Mouse (Mus musculus) ES-E14 (cell line): ENCODE data around the gene Fam53a.

Source experiments
- CHD2 ChIP-seq: IDR thresholded peaks from 2 replicates; pipeline ENCODE4 v1.6.1; 2014; ENCODE audit warnings: mild to moderate bottlenecking, low read depth, low read length, inconsistent platforms
- HCFC1 ChIP-seq: IDR thresholded peaks from 2 replicates; pipeline ENCODE4 v1.6.1; 2012; ENCODE audit warnings: low read length, inconsistent platforms, borderline replicate concordance; ENCODE audit not compliant: insufficient read depth
- MAFK ChIP-seq: IDR thresholded peaks from 2 replicates; pipeline ENCODE4 v1.6.1; 2014; ENCODE audit warnings: mild to moderate bottlenecking, low read depth, low read length, inconsistent platforms; ENCODE audit not compliant: insufficient read depth
- ZC3H11A ChIP-seq: IDR thresholded peaks from 2 replicates; pipeline ENCODE4 v1.6.1; 2012; ENCODE audit warnings: low read depth, mild to moderate bottlenecking, inconsistent platforms, low read length, borderline replicate concordance
- ZNF384 ChIP-seq: IDR thresholded peaks from 2 replicates; pipeline ENCODE4 v1.6.1; 2012; ENCODE audit warnings: low read depth, low read length, inconsistent platforms

DNA sequence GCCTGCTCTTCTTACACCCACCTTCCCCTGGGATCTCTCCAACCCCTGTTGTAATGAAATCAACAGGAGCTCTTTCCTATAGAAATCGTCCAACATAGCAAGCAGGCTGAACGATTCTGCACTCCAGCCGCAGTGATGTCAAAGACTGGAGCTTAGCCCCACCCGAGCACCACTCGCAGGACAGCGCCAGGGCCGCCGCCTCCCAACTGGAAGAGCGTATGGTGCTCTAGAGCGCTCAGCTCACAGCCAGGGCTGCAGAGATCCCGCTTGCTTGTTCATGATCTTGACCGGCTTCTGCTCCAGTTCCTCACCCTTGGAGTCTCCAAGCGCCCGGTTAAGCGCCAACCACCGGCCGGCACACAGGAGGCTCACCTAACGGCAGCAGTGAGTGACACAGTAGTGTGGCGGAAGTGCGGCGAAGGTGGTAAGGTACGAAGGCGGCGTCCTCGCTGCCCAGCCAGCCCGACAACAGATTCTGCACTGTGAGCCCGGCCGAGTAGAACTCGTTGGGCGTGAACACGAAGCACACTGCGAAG lies 27.9 kb upstream of the Fam53a start:
- TF ChIP-seq ZC3H11A, result no peak
- TF ChIP-seq MAFK, result no peak
- TF ChIP-seq ZNF384, result no peak
- TF ChIP-seq CHD2, result no peak
- TF ChIP-seq HCFC1, result no peak
